Mouse (Mus musculus): ENCODE data around the gene Akain1.

Akain1 gene

DNA sequence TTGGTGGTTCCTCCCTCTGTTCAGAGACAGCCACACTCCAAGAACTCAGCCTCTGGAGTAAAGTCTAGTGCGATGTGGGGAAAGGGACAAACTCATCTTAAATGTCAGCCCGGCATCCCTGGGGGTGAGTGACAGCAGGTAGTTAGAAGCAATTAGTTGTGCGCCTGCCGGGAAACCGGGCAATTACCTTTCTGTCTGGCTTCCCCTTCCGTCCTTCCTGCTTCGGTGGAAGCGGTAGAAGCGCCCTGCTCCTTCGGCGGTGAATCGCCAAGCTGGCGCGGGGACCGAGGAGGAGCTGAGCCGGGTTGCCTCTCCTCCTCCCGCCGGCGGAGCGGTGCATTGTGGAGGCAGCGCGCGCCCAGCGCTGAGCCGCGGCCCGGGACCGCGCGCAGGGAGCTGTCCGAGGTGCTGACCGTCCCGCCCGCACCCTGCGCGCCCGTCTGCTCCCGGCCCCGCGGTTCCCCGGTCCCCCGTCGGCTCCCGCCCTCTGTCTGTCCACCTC, at the start of gene Akain1:
Gene Akain1, plus strand, starts transcription at position 337 of the 502 bp plus-strand sequence.
- peak; percentile 37 to 63 for DNase-seq (ENCODE audit: low spot score in 2 of 2)

DNA sequence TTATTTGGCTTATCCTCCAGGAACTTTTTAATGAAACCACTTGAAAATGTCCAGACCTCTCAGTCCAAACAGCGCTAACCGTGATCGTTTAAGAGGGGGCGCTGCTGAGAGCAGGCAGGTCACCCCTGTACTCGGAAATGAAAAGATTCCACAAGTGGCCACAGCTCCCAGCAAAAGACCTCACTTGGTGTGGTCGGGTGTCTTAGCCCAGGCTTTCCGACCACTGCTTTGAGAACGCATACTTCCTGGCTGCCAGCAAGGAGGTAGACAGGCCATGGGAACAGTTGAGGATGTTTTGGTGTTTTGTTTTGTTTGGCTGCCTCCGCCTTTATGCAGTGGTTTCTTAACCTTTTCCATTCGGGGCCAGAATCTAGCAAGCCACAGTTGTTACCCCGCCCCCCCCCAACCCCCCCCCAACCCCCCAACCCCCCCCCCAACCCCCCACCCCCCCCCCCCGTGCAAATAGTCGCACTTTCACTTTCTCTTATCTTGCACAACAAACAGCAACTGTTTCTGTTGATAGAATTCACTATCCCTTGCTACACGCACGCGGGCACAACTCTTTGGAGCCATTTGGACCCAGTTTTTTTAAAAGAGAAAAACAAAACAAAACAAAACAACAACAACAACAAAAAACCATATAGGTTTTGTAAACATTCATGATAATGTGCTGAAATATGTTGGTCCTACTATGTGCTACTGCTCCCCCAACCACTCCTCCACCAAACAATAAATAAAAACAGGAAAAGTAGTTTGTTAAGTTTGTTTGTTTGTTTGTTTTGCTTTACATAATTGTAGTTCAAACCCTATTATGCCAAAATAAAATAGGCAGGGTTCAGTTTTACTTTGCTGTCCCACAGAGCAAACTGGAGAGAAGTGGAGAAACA, 42.7 kb upstream of the Akain1 start:
- no peak for DNase-seq (ENCODE audit: low spot score in 2 of 2)

DNA sequence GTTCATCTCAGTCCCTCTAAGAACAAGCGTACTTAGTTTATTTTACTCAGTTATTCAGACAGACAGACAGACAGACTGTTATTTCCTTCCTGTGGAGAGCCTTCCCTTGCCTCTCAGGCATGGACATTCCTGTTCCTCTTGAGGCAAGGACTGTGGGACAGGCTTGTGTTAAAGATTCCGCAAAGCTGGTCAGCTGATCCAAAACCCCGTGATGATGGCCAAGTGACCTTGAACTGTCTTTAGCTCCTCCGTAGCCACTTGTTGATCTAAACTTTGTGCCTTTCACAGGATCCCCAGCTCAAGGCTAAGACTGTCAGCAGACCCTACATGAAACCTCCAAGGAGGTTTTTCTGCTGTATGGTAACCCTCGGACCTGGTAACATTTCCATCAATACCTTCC, 42.0 kb upstream of the Akain1 start:
- DNase-seq (ENCODE audit: low spot score in 2 of 2), result no peak

DNA sequence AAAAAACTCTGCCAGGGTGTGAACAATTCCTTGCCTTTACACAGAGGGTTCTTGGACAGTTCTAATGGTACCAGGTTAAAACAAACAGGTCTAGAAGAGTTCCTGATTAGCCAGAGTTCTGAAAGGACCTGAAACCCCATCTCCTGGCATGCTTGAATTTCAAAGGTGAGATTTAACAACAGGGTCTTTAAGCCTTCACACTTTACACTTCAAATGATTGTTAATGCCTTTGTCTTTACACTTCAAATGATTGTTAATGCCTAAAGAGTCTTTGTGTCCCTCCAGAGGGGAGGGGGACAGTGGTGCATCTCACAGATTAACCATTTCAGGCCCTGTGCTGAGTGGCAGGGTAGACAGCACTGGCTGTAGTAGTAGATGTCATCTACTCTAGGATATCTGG, 41.0 kb upstream of the Akain1 start:
- no peak for DNase-seq (ENCODE audit: low spot score in 2 of 2)

DNA sequence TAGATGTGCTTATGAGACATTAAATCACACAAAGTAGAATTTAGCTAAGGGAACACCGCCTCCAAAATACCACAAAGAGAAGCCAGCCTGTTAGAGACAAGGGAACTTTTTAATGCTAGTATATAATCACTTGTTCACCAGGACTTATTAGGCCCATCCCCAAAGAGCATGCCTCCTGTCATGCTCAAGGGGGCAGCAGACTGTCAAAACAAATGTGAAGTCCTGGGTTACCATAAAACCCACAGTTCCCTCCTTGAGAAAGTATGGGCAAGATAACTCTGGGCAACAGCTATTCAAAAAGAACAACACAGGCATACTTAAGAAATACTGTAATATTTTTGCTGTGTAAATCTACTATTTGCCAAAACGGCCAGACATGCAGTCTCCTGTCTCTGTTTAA, 38.0 kb upstream of the Akain1 start:
- no peak for DNase-seq (ENCODE audit: low spot score in 2 of 2)

DNA sequence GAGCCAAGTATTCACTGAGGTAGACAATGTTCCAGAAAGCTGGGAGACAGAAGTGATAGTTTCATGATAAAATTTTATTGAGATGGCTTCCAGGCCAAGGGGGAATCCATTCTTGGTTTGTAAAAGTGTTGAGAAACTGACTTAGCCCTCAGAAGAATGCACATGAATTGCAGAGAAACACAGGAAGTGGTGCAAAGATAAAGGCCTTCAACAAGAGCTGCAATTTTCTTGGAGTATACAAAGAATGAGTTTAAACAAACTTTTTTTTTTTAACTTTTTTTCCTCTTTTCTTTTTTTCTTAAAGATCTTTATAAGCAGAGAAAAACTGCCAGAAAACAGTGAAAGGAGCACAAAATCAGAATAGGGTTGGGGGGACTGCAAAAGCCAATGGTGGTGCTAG, 23.0 kb upstream of the Akain1 start:
- DNase-seq (ENCODE audit: low spot score in 2 of 2), result no peak

DNA sequence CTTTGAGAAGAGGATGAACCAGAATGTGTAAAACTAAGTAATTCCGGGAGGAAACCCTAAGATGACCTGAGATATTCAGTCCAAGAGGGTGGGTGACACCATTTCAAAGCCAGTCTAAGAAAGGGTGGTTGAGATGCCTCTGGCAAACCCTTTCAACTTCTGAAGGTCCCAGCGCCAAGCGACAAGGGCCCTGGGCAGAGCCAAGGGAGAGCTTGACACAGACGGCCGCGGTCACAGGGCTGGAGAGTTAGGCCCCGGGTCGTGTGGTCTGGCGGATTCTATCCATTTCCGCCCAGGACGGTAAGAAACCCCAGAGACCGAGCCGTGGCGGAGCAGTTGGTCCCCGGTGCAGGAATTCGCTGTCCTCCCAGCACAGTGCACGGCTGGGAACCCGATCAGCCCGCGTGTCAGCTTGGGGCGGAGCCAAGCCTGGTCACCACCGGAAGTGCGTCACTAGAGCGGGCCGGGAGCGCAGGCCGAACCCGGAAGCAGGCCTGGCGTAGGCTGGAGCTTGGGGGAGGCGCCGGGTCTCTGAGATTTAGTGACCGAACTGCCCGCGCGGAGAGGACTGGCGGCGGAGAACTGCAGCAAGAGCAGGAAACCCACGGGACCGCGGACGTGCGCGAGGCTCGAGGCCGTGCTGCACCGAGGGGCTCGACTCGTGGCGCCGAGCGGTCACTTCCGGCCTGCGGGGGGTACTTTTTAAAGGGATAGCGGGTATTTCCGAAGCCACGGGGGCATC, 22.0 kb upstream of the Akain1 start:
- peak; percentile 90 to 96 for DNase-seq (ENCODE audit: low spot score in 2 of 2)

DNA sequence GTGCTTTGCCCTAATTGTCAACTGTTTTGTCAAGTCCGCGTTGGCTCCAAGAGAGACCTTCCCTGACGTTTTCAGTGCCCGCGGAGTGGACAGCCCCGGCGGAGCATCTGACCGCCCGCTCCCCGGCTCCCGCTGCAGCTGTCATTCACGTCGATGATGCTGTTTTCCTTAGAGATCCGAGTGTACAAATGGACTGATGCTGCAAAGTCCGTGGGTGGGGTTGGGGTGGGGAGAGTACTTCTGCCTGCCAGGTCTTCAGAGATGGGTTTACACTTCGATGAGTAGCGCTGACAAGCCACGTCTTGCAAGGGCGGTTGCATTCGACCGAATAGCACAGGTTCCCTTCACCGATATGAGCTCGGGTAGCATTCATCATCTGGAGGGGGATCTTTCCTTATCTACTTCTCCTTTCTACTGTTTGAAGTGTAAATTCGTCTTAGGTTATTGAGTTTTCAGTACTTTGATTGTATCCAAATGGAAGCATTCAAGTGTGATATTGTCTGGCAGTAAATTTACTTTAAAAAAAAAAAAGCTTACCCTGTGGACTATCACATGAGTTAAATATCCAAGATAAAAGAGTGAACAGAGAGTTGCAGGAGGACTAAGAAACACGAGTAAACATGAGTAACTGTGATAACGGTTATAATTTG, 21.3 kb upstream of the Akain1 start:
- DNase-seq (ENCODE audit: low spot score in 2 of 2), result no peak

DNA sequence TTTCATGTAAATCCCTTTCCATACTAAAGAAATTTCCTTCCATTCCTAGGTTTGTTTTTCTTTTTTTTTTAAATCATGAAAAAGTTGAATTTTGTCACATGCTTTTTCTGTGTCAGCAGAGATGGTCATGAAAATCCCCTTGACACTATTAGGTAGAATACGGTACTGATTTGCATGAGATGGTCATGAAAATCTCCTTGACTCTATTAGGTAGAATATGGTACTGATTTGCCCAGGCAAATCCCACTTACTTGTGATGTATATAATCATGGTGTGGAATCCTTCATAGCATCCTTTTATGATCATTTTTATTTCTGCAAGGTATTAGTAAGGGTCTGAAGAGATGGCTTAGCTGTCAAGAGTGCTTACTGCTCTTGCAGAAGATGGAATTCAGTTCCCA, 17.5 kb upstream of the Akain1 start:
- DNase-seq (ENCODE audit: low spot score in 2 of 2), result no peak

DNA sequence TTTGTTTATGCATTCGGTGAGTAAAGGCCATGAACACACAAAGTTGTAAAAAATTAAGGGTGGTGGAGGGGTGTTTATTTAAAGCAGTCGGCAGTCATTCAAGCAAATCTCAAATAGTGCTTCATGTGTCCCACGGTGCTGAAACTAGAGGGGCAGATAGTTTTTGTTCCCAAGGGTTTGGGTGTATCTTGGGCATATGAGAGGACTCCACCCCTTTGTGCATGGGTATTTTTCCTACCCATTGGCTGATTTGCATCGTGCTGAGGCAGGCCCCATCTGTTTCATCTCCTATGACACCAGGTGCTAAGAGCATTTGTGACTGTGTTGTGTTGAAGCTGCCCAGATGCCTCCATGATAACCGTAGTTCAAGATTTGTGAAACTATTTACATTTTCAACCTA, 1.3 kb upstream of the Akain1 start:
- no peak for DNase-seq (ENCODE audit: low spot score in 2 of 2)

DNA sequence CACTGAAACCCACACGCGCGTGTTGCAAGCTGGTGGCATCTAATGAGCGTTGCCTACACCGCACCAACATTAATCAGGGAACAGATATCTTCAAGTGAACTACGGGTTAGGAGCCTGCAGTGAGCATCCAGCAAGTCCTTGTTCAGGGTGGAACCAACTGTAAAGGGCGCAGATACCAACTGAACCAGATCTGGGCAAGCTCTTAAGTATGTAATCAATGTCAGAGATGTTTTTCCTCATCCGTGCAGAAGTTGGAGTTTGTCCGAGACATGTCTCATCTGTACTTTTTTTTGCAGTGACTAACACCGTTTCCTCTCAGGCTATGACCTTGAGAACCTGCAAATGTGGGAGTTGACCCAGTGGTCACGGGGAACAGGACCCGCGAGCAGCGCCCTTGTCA, 640 bp upstream of the Akain1 start:
- no peak for DNase-seq (ENCODE audit: low spot score in 2 of 2)

DNA sequence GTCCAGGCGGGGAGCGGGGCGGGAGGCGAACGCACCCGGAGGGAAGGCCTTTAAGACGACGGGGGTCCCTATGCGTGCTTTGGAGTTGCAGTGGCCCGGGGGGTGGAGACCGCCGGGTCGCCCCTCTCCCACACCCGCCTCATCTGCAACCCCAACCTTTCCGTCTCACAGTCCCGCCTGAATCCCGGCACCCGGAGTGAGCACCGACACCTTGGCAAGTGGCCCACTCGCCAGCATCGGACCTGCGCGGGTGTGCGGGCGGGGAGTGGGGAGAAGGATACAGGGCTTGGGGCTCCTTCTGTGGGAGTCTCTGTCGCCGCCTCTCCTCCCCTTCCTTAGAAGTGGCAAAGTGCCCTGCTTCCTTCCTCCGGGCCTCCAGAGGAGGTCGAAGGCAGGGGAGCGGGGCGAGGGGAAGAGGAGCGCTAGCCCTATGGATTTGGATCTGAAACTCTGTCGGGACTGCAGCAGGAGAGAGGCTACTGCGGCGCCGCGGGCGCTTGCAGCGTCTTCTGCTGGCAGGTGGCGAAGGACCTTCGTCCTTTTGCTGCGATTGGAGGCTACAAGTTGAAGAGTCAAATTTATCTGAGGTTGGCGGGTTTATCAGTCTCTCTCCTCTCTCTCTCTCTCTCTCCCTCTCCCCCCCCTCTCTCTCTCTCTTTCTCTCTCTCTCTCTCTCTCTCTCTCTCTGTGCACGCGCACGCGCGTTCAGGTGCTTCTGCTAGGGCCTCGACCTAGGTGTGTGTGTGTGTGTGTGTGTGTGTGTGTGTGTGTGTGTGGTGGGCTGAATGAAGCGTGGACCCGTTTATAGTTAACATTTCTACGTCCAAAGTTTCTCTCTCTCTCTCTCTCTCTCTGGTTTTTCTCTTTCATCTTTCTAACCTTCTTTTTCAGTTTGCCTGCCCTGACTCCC, 700 bp downstream of the Akain1 start:
- DNase-seq (ENCODE audit: low spot score in 2 of 2), result peak; percentile 20 to 32

DNA sequence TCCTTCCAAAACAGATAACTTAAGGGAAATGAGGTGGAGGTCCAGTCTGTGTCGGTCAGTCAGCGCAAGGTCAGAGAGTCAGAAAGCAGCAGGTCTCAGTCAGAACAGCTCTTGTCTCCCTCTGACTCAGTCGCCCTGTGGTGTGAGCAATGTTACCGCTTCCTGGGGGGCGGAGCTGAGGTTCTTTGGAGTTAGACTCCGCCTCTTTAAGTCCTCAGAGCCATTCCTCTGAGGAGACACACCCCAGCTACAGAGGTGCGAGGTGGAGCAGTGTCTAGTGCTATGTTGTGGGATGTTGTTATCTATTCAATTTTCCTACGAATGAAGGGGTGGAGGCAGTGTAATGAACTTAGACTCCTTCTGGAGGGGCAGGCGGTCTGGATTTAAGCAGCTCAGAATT, 1.9 kb downstream of the Akain1 start:
- no peak for DNase-seq (ENCODE audit: low spot score in 2 of 2)

DNA sequence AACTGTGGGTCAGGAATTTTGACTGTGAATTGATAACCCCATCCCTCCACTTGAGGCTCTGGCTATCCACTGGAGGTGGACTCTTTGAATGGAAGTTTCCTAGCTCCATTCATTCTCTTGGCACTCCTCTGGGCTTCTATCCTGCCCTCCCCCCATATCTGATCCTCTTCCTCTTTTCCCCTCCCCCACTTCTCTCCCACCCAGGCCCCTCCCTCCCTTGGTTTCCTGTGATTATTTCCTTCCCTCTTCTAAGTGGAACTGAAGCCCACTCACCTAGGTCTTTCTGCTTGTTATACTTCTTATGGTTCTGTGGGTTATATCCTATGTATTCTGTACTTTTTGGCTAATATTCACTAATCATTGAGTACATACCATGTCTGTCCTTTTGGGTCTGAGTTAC, 9.6 kb downstream of the Akain1 start:
- no peak for DNase-seq (ENCODE audit: low spot score in 2 of 2)

DNA sequence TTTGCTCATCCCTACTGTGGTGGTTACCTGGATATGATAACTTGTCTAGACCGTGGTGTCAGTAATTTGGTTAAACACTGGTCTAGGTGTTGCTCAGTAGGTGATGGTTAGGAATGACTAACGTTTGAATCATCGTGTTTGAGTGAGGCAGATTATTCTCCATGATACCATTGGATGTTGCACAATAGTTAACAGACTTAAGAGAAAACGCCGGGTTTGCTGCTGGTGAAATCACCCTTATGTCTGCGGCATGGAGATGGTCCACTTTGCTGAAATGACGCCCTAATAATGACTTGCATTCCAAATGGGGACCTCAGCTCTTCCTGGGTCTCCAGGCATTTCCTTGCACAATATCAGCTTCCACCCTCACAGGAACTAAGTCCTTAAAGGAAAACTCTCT, 22.6 kb downstream of the Akain1 start:
- no peak for DNase-seq (ENCODE audit: low spot score in 2 of 2)

DNA sequence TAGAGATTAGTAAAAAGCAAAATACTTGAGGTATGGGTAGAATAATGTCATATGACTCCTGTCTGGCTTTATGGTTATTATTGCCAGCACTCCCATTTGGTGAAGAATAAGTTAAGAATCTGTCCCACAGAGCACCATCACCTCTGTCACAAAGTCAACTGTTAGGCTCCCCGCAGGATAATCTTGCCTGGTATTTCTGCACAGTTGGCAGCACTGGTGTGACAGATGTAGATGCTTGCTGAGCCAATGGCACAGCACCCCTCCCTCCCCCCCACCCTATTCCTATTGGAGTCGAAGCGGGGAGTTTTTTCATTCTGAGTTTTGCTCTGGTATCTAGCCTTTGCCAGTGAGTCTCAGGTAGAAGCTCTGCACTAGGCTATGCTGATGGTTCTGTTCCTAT, 23.9 kb downstream of the Akain1 start:
- DNase-seq (ENCODE audit: low spot score in 2 of 2), result no peak

DNA sequence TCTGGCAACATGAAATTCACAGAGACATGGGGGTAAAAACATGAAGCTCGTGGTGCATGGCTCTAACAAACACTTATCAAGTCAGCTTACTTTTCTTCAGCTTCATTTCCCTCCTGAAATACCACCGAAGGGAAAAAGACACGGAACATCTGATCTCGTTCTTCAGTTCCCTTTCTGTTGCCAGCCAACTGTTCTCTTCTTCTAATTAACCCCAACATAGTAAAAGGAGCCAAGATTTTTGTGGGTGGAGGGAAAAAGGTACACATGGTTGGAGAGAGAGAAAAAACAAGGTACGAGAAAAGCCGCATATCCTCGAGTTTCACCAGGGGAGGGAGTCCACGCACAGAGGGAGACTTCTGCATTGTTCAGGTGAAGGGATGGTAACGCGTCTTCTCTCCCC, 32.0 kb downstream of the Akain1 start:
- DNase-seq (ENCODE audit: low spot score in 2 of 2), result no peak

DNA sequence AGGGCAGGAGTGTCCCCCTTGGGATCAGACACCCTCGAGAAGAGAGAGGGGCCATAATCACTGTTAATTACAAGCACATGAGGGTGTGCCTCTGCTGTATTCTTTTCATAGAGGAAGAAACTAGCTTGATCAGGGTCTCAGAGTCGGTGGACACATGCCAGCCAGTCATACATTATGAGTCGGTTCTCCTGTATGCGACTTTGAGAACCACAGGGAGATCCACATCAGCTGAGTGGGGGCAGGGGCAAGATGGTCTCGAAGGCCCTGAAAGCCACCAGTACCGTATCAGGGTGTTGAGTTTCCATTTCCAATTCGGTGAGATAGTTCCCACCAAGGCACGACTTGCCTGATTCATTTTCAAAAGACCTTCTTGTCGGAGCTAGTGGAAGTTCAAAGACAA, 33.3 kb downstream of the Akain1 start:
- no peak for DNase-seq (ENCODE audit: low spot score in 2 of 2)

DNA sequence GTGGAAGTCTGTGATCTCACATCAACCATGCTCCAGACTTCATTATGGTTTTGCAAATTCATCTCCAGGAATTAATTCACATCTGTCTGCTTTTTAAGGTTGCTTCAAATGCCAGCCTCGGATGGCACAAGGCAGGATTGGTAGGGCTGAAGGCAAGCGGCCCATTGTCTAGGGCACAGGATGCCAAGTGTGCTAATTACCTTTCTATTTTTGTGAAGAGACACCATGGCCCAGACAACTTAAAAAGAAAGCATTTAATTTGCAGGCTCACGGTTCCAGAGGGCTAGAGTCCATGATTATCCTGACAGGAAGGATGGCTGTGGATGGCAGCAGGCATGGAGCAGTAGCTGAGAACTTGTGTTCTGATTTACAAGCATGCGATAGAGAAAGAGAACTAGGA, 35.0 kb downstream of the Akain1 start:
- no peak for DNase-seq (ENCODE audit: low spot score in 2 of 2)

DNA sequence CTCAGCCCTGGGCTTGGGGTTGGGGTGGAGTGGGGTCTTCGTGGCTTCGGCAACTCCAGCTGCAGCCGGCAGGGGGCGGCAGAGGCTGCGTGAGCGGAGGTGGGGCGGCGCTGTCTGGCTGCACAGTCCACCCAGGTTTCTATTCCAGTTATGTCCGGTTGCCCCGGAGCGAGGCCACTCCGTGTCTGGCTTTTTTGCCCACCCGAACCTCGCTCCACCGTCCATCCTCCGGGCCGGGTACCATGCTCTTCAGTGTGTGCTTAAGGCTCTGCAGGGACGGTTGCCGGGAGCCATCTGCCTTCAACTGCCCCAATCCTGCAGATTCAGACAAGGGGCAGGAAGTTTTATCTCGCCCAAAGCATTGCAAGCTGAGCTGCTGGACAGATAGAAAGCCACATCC, 36.3 kb downstream of the Akain1 start:
- peak; percentile 74 to 81 for DNase-seq (ENCODE audit: low spot score in 2 of 2)

DNA sequence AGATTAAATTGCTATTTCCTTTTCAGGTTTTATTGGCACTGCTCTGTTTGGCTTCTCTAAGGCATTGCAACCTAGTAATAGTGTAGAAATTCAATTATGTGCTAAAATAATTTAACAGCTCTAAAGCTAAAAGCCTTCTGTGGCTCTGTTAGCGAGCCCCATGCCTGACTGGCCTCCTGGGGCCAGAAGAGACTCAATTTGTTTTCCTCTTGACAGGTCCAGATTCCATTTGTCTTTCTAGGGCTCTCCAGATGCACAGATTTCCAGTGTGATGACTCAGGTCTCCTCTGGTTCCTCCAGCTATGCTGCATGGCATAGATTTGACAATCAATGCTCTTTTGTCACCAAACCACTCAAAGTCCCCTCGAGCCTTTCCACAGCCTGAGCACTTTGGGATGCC, 38.4 kb downstream of the Akain1 start:
- DNase-seq (ENCODE audit: low spot score in 2 of 2), result no peak

Measured in cerebellum, postnatal 4 days (tissue).